Mouse (Mus musculus): ENCODE results near the gene 9230102O04Rik. TPM values are rescaled to one million over a fixed set of nuclear protein-coding genes. Genes with fewer than 3 reads are reported as not detected.

Gene 9230102O04Rik
- polyA plus RNA-seq, 1 experiment from 2014 or later = not detected

- no peaks in the 10 kb centered on the region for H3K9me3 ChIP-seq (ENCODE audit: control insufficient read depth, low read length)
- H3K36me3 ChIP-seq (ENCODE audit: control insufficient read depth, insufficient read depth, low read length) = no peaks in the 10 kb centered on the region
- H3K27ac ChIP-seq (ENCODE audit: low read depth, low read length) = no peak overlapping the region
- DNase-seq (ENCODE audit: low spot score) = peak; percentile 46
- H3K27me3 ChIP-seq (ENCODE audit: control insufficient read depth, insufficient read depth, low read length) = peaks cover 91% of the 10 kb centered on the region
- ATAC-seq (replicated peaks; ENCODE audit: low FRiP score) = no peak
- H3K4me1 ChIP-seq (replicated peaks; ENCODE audit: control insufficient read depth, insufficient read depth, low read length) = peaks cover 9% of the 10 kb centered on the region
- no peak overlapping the region for H3K4me2 ChIP-seq (ENCODE audit: low read depth, low read length, severe bottlenecking)
- WGBS = 0% methylated on average over 7 of the region's 7 CpGs
- H3K9ac ChIP-seq (ENCODE audit: low read length) = no peak overlapping the region
- H3K4me3 ChIP-seq (ENCODE audit: low read depth, low read length) = no peak overlapping the region
Measured at GRCm38 (mm10) chr2:9887636-9888035, 1.7 kb downstream of the 9230102O04Rik start.

- Histone ChIP-seq H3K9me3 (ENCODE audit: control insufficient read depth, low read length) (no peaks in the 10 kb centered on the region), H3K27me3 (ENCODE audit: control insufficient read depth, insufficient read depth, low read length) (peaks cover 93% of the 10 kb centered on the region), H3K9ac (ENCODE audit: low read length) (no peak overlapping the region), H3K4me3 (ENCODE audit: low read depth, low read length) (no peak overlapping the region), H3K4me1 (replicated peaks; ENCODE audit: control insufficient read depth, insufficient read depth, low read length) (peaks cover 14% of the 10 kb centered on the region), H3K4me2 (ENCODE audit: low read depth, low read length, severe bottlenecking) (no peak overlapping the region), H3K36me3 (ENCODE audit: control insufficient read depth, insufficient read depth, low read length) (no peaks in the 10 kb centered on the region), H3K27ac (ENCODE audit: low read depth, low read length) (no peak overlapping the region)
- DNase-seq (ENCODE audit: low spot score) (peak; percentile 47), ATAC-seq (replicated peaks; ENCODE audit: low FRiP score) (no peak)
- WGBS = 4% methylated on average over 7 of the region's 7 CpGs
Measured at GRCm38 (mm10) chr2:9886921-9887610, 2.3 kb downstream of the 9230102O04Rik start.

- WGBS = 8% methylated on average over 3 of the region's 3 CpGs
- H3K27ac ChIP-seq (ENCODE audit: low read depth, low read length) = no peak overlapping the region
Measured at GRCm38 (mm10) chr2:9886031-9886430, 3.3 kb downstream of the 9230102O04Rik start.

GRCm38 (mm10) chr2:9885217-9885770 lies 4.0 kb downstream of the 9230102O04Rik start:
- no peak overlapping the region for H3K27ac ChIP-seq (ENCODE audit: low read depth, low read length)
- H3K4me2 ChIP-seq (ENCODE audit: low read depth, low read length, severe bottlenecking) = no peak overlapping the region
- peaks cover 14% of the 10 kb centered on the region for H3K4me1 ChIP-seq (replicated peaks; ENCODE audit: control insufficient read depth, insufficient read depth, low read length)
- no peak for ATAC-seq (replicated peaks; ENCODE audit: low FRiP score)
- peaks cover 97% of the 10 kb centered on the region for H3K27me3 ChIP-seq (ENCODE audit: control insufficient read depth, insufficient read depth, low read length)
- H3K9me3 ChIP-seq (ENCODE audit: control insufficient read depth, low read length) = no peaks in the 10 kb centered on the region
- 3% methylated on average over 14 of the region's 14 CpGs for WGBS
- H3K4me3 ChIP-seq (ENCODE audit: low read depth, low read length) = no peak overlapping the region
- peak; percentile 61 for DNase-seq (ENCODE audit: low spot score)
- no peaks in the 10 kb centered on the region for H3K36me3 ChIP-seq (ENCODE audit: control insufficient read depth, insufficient read depth, low read length)
- no peak overlapping the region for H3K9ac ChIP-seq (ENCODE audit: low read length)

More at GRCm38 (mm10) chr2:9886031-9886430, 3.3 kb downstream of the 9230102O04Rik start:
- Histone ChIP-seq H3K9me3 (ENCODE audit: control insufficient read depth, low read length) (no peaks in the 10 kb centered on the region), H3K36me3 (ENCODE audit: control insufficient read depth, insufficient read depth, low read length) (no peaks in the 10 kb centered on the region), H3K4me2 (ENCODE audit: low read depth, low read length, severe bottlenecking) (no peak overlapping the region), H3K27me3 (ENCODE audit: control insufficient read depth, insufficient read depth, low read length) (peaks cover 97% of the 10 kb centered on the region), H3K9ac (ENCODE audit: low read length) (no peak overlapping the region), H3K4me3 (ENCODE audit: low read depth, low read length) (no peak overlapping the region), H3K4me1 (replicated peaks; ENCODE audit: control insufficient read depth, insufficient read depth, low read length) (peaks cover 14% of the 10 kb centered on the region)
- ATAC-seq (replicated peaks; ENCODE audit: low FRiP score) = no peak
- peak; percentile 40 for DNase-seq (ENCODE audit: low spot score)

GRCm38 (mm10) chr2:9884533-9885216 lies 4.7 kb downstream of the 9230102O04Rik start:
- 3% methylated on average over 15 of the region's 15 CpGs for whole genome bisulfite sequencing
- Histone ChIP-seq H3K9ac (ENCODE audit: low read length) (no peak overlapping the region), H3K27ac (ENCODE audit: low read depth, low read length) (no peak overlapping the region), H3K36me3 (ENCODE audit: control insufficient read depth, insufficient read depth, low read length) (no peaks in the 10 kb centered on the region), H3K4me2 (ENCODE audit: low read depth, low read length, severe bottlenecking) (no peak overlapping the region), H3K4me1 (replicated peaks; ENCODE audit: control insufficient read depth, insufficient read depth, low read length) (peaks cover 14% of the 10 kb centered on the region), H3K27me3 (ENCODE audit: control insufficient read depth, insufficient read depth, low read length) (peaks cover 97% of the 10 kb centered on the region), H3K4me3 (ENCODE audit: low read depth, low read length) (no peak overlapping the region), H3K9me3 (ENCODE audit: control insufficient read depth, low read length) (no peaks in the 10 kb centered on the region)
- ATAC-seq (replicated peaks; ENCODE audit: low FRiP score) (no peak), DNase-seq (ENCODE audit: low spot score) (peak; percentile 60)

- Histone ChIP-seq H3K36me3 (ENCODE audit: control insufficient read depth, insufficient read depth, low read length) (no peaks in the 10 kb centered on the region), H3K27me3 (ENCODE audit: control insufficient read depth, insufficient read depth, low read length) (peaks cover 96% of the 10 kb centered on the region), H3K27ac (ENCODE audit: low read depth, low read length) (no peak overlapping the region), H3K9ac (ENCODE audit: low read length) (no peak overlapping the region), H3K4me1 (replicated peaks; ENCODE audit: control insufficient read depth, insufficient read depth, low read length) (peaks cover 10% of the 10 kb centered on the region; the same call in 1 of the 2 replicates), H3K4me2 (ENCODE audit: low read depth, low read length, severe bottlenecking) (0 out of 2 replicates have a peak overlapping the region, but pooled peaks have one; percentile 8), H3K4me3 (ENCODE audit: low read depth, low read length) (no peak overlapping the region), H3K9me3 (ENCODE audit: control insufficient read depth, low read length) (no peaks in the 10 kb centered on the region)
- WGBS = under 1% methylated on average over 27 of the region's 27 CpGs
- DNase-seq (ENCODE audit: low spot score) = peak; percentile 53
- no peak for ATAC-seq (replicated peaks; ENCODE audit: low FRiP score)
Measured at GRCm38 (mm10) chr2:9883803-9884532, 5.4 kb downstream of the 9230102O04Rik start.

GRCm38 (mm10) chr2:9882926-9883802 lies 6.2 kb downstream of the 9230102O04Rik start:
- Histone ChIP-seq H3K9me3 (ENCODE audit: control insufficient read depth, low read length) (no peaks in the 10 kb centered on the region), H3K4me2 (ENCODE audit: low read depth, low read length, severe bottlenecking) (peak overlapping the region; percentile 11; the same call in 1 of the 2 replicates), H3K27me3 (ENCODE audit: control insufficient read depth, insufficient read depth, low read length) (peaks cover 94% of the 10 kb centered on the region), H3K4me1 (replicated peaks; ENCODE audit: control insufficient read depth, insufficient read depth, low read length) (peaks cover 12% of the 10 kb centered on the region; the same call in 1 of the 2 replicates), H3K27ac (ENCODE audit: low read depth, low read length) (no peak overlapping the region), H3K4me3 (ENCODE audit: low read depth, low read length) (peak overlapping the region; percentile 16), H3K9ac (ENCODE audit: low read length) (no peak overlapping the region), H3K36me3 (ENCODE audit: control insufficient read depth, insufficient read depth, low read length) (no peaks in the 10 kb centered on the region)
- ATAC-seq (replicated peaks; ENCODE audit: low FRiP score) = no peak
- WGBS = under 1% methylated on average over 43 of the region's 43 CpGs
- peak; percentile 66 for DNase-seq (ENCODE audit: low spot score)

All from forebrain, embryonic 11.5 days (tissue).